Mouse (Mus musculus) mouse embryonic stem cell (cell line): ENCODE data around the gene Klf13.

Experiments
- in situ Hi-C, 2 experiments: fragments of 300-500 bp; cut with MboI; formaldehyde crosslinking; loops; 1 replicate in 1 of 2; 3 replicates in 1 of 2; pipeline ENCODE4 v1.14.3; 2019 to 2020; ENCODE audit warnings: low sequenced_read_pairs in 2 of 2, low pct_unique_long_range_greater_than_20kb in 1 of 2, mixed read lengths in 1 of 2; ENCODE audit not compliant: unreplicated experiment in 1 of 2

Klf13 gene

DNA sequence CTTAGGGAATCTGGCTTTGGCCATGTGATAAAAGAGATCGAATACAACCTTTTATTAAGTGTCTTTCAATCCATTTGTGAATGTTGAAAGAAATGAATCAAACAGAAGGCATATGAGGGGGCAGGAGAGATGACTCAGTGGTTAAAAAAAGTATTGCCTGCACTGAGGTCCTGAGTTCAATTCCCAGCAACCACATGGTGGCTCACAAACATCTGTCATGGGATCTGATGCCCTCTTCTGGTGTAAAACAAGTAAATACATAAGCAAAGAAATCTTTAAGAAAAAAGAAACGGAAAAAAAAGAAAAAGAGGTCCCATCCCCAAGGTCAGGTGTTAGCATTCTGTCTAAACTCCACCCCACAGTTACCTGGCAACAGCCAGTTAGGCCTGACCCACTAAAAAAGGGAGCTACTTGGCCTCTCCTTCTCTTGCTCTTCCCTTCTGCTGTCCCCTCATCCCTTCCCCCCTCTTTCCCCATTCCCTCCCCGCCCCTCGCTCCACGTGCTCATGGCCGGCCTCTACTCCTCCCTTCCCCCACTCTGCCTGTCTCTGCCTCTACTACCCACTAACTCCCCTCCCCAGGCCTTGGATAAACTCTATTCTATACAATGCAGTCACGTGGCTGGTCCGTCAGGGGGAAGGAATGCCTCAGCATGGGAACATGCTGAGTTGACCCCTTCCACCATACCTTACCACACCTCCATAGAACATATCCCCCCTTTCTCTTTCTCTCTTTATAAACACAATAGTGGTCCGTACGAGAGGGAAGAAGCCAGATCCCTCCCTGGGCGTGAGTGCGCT is 25.6 kb downstream of the Klf13 start:
- in situ Hi-C loops = no loop called here

DNA sequence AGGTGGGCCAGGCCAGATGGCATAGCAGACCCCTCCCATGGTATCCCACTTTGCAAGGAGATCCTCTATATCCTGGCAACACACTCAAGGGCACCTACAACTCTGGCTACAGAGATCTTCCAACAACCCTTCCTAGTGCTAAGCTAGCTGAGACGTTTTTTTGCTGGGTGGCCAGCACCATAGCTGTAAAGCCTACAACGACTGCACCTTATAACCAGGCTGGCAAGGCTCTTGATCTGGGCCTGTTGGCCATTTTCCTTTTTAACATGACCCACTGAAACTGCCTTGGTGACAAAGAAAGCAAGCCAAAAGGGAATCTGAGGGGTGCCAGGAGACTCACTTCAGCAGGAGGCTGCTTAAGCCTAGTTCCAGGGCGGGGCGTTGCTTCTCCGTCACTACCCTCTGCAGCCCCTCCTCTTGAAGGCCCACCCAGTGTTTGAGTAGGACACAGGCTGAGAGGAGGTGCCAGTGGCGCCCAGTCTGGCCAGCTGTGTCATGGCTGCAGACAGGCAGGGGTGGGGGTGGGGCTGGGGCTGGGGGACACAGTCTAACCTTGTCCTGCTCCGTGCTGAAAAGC is 26.4 kb downstream of the Klf13 start:
- in situ Hi-C loops = no loop called here

DNA sequence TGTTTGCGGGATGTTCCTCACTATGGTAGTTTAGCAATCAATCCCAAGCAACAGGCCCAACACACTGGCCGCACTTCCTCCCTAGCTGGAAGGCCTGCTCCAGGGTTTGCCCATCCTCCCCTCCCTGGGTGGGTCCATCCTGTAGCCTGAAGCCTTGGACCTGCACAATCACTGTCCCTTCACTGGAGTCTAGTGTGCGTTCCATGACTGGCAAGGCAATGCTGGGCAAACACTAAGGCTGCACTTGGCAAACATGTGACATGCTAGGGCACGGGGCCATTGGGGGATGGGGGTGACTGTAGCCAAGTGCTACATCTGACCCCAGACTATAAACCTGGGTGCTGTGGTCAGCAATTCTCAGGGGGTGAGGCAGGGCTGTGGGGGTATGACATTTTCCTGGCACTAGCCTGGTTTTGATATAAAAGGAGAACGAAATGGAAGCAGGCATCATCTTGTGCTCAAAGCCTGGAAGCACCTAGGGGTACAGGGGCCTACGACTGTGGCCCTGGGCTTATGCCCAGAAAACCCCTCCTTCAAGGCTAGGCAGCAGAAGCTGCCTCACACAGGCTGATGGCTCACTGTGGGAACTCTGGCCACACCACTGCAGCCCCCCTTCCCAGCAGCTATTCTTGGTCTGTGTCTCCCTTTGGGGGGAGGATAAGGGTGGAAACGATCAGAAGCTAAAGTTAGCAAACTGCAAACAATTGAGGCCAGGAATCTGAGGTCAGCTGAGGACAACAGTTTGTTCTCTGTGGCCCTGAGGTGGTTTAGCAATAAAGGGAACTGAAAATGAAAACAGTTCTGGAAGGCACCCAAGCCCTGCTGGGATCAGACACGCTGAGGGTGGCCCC is 27.1 kb downstream of the Klf13 start:
- in situ Hi-C loops = no loop called here

DNA sequence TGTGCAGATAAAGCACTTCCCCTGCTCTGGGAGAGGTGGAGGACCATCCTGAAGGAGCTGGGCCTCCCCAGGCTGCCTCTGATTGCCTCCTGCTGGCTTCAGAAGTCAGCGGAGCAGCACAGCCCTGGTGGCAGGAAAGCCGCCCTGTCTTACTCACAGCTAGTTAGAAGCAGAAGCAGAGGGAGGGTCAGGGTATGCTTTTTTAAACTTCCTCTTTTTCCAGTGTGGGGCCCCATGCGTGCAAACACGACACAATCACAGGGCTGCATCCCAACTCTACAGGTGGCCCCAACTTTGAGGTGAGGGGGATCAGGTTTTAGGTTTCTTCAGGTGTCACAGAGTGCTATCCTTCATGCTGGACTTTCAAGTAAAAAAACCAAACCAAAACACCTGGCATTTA is 27.8 kb downstream of the Klf13 start:
- in situ Hi-C loops = no loop called here

DNA sequence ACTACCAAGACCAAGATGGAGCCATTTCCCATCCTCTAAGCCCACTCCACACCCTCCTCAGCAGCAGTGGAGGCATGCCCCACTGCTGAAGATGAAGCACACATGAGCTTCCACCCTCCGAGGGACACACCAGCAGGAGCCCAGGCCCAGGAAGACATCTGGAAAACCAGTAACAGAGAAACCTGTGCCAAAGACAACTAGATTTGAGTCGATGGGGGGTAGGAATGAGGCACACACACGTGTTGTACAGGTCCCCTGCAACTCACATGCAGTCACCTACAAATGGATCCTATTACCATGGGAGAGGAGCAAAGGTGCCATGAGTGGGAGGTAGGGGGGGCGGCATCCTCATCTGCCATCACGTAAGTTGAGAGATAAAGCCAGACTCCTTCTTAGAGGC is 28.5 kb downstream of the Klf13 start:
- in situ Hi-C loops = no loop called here

DNA sequence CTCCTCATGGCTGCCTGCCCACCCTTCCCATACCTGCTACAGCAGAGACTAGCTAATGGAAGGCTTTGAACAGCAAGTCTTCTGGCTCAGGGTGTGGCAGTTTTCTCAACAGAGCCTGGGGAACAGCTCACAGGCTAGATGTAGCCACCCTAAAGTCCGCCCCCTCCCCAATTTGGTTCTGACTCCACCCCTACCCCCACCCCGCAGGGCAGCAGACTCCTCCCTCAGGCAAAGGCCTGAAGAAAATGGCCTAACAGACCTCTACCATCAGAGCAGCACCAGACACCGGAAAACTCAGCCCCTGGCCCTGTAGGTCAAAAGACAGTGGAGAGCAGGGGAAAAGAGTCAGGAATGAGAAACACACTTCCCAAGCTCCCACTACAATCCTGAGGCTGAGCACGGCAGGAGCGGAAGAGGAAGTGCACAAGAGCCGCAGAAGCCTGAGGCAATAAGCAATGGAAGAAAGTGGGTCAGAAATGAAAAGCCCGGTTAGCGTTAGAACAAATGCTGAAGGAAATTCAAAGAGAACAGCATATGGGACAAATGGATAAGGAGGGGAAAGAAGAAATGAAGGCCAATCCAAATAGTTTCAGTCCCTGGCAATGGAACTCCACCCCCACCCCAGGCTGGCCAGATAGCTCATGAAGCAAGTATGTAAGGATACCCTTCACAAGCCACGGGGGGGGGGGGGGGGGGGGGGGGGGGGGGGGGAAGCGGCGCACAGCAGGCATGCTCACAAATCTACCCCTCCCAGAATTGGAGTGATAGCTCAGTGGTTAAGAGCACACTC is 30.0 kb downstream of the Klf13 start:
- in situ Hi-C loops = no loop called here

DNA sequence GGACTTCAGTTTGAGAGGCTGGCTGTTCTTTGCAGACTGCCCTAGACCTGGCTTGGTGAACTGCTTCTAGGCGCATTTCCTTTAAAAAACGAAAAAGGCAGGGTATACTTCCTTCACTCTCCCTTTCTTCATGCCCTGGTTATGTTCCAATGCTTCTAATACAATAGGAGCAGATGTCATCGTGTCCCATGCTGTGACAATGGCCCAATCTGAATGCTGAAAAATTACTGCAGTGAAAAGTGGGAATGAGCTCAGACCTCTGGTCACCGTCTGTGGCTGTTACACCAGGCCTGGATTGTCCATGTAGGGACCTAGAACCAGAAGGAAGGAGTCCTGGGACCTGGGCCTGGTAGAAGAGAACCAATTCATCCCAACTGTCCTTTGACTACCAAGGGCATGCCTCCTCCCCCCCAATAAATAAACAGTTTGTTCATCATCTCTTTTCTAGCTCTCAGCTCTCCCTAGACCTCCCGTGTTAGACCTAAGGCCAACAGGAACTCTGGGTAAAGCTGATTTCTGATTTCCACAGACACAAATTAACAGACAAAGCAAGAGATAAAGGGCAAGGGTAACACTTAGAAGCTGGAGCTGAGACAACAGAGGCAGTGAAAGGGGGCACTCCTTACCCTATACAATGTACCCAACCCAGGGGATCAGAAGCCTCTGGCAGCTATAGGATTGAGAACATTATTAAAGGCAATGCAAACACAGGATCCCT is 30.8 kb downstream of the Klf13 start:
- in situ Hi-C loops = no loop called here

DNA sequence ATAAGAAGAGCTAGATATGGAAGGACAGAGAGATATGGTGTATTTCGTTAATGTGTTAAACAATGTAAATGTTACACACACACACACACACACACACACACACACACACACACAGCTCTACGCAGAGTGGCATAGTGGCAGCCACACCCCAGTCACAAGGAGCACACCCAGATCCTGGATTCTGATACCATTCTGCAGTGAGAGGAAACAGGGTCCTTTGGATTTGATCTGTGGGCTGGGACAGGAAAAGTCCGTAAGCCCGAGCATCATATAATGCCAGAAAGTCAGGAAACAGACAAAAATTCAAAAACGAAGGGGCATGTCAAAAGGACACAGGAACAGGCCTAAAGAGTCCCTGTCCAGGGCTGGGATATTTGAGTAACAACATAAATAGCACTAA is 33.1 kb downstream of the Klf13 start:
- in situ Hi-C loops = no loop called here

DNA sequence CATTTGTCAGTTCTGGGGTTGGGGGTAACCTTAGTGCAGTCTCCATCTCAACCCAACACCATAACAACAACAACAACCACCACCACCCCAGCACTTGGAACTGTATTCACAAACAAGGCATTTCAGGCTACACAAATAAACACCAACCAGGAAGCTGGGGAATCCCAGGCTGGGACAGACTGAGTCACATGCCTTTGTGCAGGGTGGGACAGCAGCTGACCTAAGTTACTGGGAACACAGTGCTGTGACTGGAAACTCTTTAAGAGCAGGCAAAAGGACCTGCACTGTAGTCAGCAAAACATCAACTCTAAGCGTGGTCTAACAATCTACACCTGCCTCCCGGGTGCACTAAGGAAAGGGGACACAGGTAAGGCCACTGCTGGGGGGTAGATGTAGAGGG is 33.5 kb downstream of the Klf13 start:
- in situ Hi-C loops = no loop called here

DNA sequence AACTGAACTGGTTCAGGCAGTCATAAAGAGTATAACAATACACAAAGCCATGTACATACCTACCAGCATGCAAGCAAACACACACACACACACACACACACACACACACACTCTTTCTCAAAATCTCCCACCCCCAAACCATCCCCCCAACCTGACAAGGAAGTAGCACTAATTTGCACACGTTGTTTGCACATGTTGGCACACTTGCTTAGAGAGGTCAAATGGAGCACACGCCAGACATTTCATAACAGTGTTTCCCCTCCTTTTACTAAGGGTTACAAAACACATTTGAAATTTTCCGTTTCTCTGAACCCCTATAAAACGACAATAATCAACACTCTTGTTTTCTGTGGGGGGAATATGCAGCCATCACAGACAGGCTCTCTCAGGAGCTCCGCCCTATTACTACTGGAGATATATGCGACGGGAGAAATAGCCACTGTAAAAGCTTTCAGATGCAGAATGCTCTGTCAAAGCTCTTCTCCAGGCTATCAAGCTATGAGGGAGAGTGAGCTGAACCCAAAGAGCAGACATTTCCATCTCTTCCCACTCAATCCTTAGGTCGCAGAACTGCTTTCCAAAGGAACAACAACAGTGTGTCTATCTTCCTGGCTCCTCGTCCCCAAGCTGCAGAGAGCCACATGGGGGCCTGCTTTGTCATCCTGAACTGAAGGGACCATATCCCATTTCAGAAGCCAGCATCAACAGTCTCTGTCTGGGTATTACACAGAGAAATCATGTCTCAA is 34.9 kb downstream of the Klf13 start:
- in situ Hi-C loops = no loop called here

DNA sequence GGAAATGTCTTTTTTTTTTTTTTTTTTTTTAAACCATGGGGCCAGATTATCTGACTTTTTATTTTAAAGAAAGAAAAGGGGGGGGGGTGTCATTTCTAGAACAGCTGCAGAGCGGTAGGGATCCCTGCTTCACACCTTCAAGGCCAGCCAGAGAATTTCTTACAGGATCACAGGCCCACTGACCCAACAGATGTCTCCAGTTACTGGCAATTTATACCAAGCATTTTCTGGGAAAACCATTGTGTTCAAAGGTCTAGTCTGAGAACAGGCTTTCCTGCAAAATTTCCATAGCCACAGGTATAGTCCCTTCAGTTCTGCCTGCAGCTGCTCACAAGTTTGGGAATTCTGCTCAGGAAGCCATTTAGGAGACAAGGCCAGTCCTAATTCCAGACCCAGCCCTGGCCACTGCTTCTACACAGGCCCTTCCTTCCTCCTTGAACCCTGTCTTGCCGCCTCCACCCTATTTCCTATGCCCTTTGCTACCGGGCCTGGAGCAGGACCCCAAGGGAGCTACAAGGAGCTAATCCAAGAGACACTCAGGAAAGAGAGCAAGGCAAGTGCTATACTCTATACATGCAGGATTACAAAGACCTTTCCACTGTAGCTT is 36.0 kb downstream of the Klf13 start:
- in situ Hi-C loops = no loop called here

DNA sequence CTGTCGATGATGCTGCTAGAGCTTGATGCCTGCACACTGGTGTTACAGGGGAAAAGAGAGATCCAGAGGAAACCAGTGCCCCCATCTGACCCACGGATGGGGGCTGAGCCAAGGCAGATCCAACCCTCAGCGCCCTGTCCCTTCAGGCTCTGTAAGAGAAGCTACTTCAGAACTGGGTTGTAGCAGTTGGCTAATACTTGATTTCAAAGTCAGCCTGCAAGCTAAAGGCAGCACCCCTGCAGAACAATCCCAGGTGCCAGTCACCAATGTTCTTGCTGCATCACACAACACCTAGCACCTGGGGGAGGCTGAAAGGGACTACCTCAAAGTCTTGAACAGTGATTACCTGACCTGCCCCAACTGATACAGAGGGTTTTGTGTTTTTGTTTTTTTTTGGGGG is 36.8 kb downstream of the Klf13 start:
- in situ Hi-C loops = no loop called here

DNA sequence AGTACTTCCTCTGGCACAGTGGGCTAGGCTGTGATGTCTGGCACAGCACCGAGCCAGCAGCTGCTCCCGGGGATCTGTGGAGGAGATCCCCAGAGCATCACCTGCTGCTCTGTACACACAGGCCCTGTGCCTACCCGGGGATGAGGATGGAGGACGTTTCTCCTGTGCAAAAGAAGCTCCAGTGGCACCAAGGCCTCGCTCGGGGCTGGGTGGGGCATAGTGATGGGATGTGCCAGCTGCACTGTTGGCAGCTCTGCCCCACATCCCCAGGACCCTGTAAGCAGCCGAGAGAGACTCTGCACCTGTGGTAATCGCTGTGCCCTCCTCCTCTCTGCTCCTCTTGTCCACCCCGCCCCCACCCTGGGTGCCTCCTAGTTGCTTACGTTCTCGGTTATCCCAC is 37.4 kb downstream of the Klf13 start:
- in situ Hi-C loops = no loop called here

DNA sequence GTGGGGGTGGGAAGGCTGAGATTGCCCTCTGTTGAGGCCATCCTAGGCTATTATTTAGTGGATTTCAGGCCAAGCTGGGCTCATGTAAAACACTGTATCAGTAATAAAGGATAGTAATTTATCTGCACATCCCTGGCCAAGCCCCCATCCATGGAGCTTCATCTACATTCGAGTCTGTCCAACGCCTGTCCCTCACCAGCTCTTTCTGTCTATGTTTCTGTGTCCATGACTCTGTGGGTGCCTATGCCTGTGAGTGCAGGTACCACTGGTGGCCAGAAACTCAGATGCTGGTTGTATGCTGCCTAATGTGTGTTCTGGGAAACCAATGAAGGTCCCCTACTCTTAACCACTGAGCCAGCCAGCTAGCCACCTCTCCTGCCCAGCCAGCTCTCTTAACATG is 38.3 kb downstream of the Klf13 start:
- in situ Hi-C loops = no loop called here

DNA sequence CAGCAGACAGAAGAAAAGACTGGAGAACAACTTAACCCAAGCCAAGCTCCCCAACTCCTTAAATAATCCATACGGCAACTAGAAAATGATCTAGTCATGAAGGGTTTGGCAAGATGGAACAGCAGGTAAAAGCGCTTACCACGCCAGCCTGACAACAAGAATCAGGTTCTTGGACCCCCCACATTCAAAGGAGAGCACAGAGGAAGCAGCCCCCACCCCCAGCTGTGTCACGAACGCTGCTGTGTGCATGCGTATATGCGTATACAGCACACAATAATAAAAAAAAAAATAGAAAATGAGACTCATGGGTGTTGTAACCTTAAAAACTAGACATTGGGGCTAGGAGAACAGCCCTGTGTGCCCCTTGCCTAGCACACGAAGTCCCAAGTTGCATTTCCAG is 38.8 kb downstream of the Klf13 start:
- in situ Hi-C loops = no loop called here

DNA sequence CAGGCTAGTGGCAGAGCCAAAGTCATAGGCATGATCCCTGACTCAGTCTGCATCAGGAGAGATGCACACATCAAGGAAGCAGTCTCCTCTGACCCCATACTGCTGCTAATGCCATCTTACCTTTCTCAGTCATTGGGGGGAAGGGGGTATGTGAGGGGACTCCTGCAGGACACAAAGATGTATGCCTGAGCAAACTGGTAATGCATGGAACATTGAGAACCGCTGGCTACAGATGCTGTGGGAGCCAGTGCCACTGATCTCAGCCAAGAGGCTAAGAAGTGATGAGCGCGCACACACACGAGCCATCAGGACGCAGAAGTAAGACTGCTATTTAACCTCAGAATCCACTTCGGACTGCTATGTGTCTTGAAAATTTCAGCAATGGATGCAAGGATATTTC is 40.5 kb downstream of the Klf13 start:
- in situ Hi-C loops = no loop called here

DNA sequence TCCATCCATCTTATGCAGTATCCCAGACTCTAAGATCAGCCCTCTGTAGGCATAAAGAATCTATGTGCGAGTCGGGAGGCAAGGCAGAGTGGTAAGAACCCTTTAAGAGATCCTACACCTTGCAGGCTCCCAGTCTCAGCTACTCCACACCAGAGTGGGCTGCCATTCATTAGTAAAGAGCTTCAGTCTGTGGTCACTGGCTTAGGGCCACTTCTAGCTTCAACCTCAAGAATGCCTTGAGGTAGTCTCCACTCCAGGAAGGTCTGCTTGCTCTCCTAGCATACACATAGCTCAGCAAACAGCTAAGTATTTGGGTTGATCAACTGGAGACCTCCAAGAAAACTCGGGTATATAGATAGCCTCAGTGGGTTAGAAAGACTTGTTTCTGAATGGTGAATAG is 41.1 kb downstream of the Klf13 start:
- in situ Hi-C loops = no loop called here
